Mouse (Mus musculus): ENCODE results near the gene Syne1. TPM values are rescaled to one million over a fixed set of nuclear protein-coding genes. Genes with fewer than 3 reads are reported as not detected.

Syne1 gene
- polyA plus RNA-seq, 1 experiment = 67.1 TPM

DNA sequence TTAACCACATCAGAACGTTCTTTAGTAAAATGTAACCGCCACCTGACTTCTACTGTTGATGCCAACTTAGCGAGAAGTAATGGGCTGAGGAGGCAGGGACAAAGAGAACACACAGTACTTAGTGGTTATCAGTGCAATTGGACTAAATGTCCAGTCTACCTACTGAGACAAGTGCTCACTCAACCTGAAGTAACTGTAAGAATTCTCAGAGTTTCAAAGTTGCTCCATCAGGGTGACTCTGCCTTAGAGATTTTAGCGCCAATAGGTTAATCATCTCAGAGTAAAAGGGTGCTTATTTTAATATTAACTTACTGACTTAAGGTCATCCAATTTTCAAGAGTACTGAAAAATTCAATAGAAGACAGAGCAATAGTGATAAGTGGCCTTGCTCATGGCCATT is 525.4 kb downstream of the Syne1 start:
- no peak overlapping the region for H3K27ac ChIP-seq (ENCODE audit: control insufficient read depth, insufficient read depth, low read depth, low read length, poor library complexity)
- H3K4me1 ChIP-seq (ENCODE audit: control insufficient read depth, insufficient read depth, low read length) = no peaks in the 10 kb centered on the region
- no peak overlapping the region for H3K4me3 ChIP-seq (replicated peaks; ENCODE audit: control insufficient read depth, low read depth, low read length)
- 88% methylated on average over 4 of the region's 4 CpGs for WGBS
- TF ChIP-seq POLR2A (IDR thresholded peaks at IDR 0.05; ENCODE audit: borderline replicate concordance, control insufficient read depth, low read depth, low read length) = no peak
- TF ChIP-seq CTCF (IDR thresholded peaks at IDR 0.05; ENCODE audit: control insufficient read depth, insufficient read depth, low read length) = no peak

DNA sequence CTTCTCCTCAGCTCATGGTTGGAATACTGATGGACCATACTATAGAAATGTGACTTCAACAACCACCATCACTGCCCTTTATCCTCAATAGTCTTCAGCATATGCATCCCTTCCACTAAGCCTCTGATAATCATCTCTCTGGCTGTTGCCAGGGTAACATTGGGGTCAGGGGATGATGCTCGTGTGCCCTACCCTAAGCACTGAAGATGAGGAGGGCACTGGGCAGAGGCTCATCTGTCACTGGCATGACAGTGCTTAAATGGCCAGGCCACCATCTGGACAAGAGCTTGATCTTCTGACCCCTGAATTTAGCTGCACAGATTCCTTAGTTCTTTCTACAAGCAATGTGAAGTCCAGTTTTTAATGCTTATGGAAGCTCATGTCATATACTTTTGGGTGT is 534.1 kb downstream of the Syne1 start:
- Histone ChIP-seq H3K4me3 (replicated peaks; ENCODE audit: control insufficient read depth, low read depth, low read length) (no peak overlapping the region), H3K4me1 (ENCODE audit: control insufficient read depth, insufficient read depth, low read length) (no peaks in the 10 kb centered on the region), H3K27ac (ENCODE audit: control insufficient read depth, insufficient read depth, low read depth, low read length, poor library complexity) (no peak overlapping the region)
- TF ChIP-seq POLR2A (IDR thresholded peaks at IDR 0.05; ENCODE audit: borderline replicate concordance, control insufficient read depth, low read depth, low read length) (no peak), CTCF (IDR thresholded peaks at IDR 0.05; ENCODE audit: control insufficient read depth, insufficient read depth, low read length) (no peak)
- WGBS = 81% methylated on average over 1 of the region's 1 CpGs

DNA sequence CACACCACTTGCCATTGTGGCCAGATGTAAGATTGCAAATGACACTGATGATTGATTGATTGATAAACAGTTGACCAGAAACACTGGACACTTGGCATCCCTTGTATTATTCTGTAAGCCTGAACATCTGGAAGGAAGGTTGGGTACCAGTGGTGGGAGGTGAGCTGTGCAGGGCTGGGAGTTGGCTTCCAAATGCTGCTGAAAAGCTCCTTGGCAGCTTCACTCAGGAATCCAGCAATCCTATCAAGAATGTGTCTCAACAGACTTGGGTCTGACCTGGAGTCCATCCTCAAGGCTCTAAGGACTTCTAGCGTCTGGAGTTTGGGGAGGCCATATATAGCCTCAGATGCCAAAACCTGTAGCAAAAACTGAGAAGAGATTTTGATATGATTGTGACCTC is 536.3 kb downstream of the Syne1 start:
- Histone ChIP-seq H3K4me1 (ENCODE audit: control insufficient read depth, insufficient read depth, low read length) (no peaks in the 10 kb centered on the region), H3K27ac (ENCODE audit: control insufficient read depth, insufficient read depth, low read depth, low read length, poor library complexity) (no peak overlapping the region), H3K4me3 (replicated peaks; ENCODE audit: control insufficient read depth, low read depth, low read length) (no peak overlapping the region)
- 81% methylated on average over 1 of the region's 1 CpGs for WGBS
- TF ChIP-seq CTCF (IDR thresholded peaks at IDR 0.05; ENCODE audit: control insufficient read depth, insufficient read depth, low read length) (no peak), POLR2A (IDR thresholded peaks at IDR 0.05; ENCODE audit: borderline replicate concordance, control insufficient read depth, low read depth, low read length) (no peak)

DNA sequence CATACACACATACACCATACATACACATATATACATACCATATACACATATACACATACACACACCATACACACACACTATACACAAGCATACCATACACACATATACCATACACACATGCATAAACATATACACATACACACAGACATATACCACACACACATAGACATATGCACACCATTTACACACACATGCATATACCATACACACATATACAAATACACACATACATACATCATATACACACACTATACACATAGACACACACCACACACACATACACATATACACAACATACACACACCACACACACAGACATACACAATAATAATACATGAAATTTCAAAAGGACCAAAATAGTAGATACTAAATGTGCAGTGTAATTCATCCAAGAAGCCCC is 539.3 kb downstream of the Syne1 start:
- Histone ChIP-seq H3K4me1 (ENCODE audit: control insufficient read depth, insufficient read depth, low read length) (no peaks in the 10 kb centered on the region), H3K4me3 (replicated peaks; ENCODE audit: control insufficient read depth, low read depth, low read length) (no peak overlapping the region), H3K27ac (ENCODE audit: control insufficient read depth, insufficient read depth, low read depth, low read length, poor library complexity) (no peak overlapping the region)
- no peak for TF ChIP-seq CTCF (IDR thresholded peaks at IDR 0.05; ENCODE audit: control insufficient read depth, insufficient read depth, low read length)
- no peak for TF ChIP-seq POLR2A (IDR thresholded peaks at IDR 0.05; ENCODE audit: borderline replicate concordance, control insufficient read depth, low read depth, low read length)

DNA sequence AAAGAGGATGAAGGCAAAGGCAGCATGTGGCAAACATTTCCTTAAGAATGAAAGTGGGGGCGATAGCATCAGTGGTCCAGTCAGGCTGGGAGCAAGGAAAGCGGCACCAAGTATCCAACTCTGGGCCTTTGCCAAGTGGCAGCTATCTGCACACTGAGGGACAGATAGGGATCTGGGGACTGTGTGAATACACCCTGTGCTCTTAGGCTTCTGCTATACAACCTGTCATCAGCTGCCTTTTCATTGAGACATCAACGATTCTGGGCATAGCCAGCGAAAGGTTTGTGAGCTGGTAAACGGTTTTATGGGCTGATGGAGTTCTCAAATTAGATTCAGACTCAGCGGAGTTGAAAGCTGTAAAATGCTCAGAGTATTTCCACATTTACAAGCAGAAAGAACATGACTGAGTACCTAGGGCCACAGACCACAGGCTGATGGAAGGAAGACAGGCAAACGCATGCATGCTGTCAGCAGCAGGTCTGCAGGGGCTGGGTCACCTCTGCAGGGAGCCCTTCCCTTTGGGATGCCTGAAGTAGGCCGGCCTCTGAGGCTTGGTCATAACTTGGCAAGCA is 542.4 kb downstream of the Syne1 start:
- no peak overlapping the region for H3K4me3 ChIP-seq (replicated peaks; ENCODE audit: control insufficient read depth, low read depth, low read length)
- 77% methylated on average over 8 of the region's 8 CpGs for WGBS
- no peaks in the 10 kb centered on the region for H3K4me1 ChIP-seq (ENCODE audit: control insufficient read depth, insufficient read depth, low read length)
- H3K27ac ChIP-seq (ENCODE audit: control insufficient read depth, insufficient read depth, low read depth, low read length, poor library complexity) = no peak overlapping the region
- TF ChIP-seq CTCF (IDR thresholded peaks at IDR 0.05; ENCODE audit: control insufficient read depth, insufficient read depth, low read length) (no peak), POLR2A (IDR thresholded peaks at IDR 0.05; ENCODE audit: borderline replicate concordance, control insufficient read depth, low read depth, low read length) (no peak)

DNA sequence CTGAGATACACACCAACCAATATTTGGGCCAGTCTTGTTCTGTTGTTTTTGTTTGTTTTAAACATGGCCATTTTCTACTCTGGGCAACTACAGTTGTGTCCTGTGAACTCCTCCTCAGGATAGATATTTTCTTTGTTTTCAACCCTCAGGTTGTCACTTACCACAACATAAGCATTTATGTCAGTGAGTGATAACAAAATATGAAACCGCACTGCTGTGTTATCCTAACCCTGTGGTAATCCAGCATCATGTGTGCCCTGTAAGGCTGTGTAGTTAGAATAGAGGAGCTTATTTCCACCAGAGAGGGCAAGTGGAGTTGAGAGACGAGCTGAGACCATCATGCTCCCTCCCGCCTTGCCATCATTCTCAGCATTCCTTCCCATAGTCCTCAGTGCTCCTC is 554.7 kb downstream of the Syne1 start:
- H3K27ac ChIP-seq (ENCODE audit: control insufficient read depth, insufficient read depth, low read depth, low read length, poor library complexity) = no peak overlapping the region
- no peaks in the 10 kb centered on the region for H3K4me1 ChIP-seq (ENCODE audit: control insufficient read depth, insufficient read depth, low read length)
- 73% methylated on average over 3 of the region's 3 CpGs for WGBS
- TF ChIP-seq POLR2A (IDR thresholded peaks at IDR 0.05; ENCODE audit: borderline replicate concordance, control insufficient read depth, low read depth, low read length) (no peak), CTCF (IDR thresholded peaks at IDR 0.05; ENCODE audit: control insufficient read depth, insufficient read depth, low read length) (no peak)
- no peak overlapping the region for H3K4me3 ChIP-seq (replicated peaks; ENCODE audit: control insufficient read depth, low read depth, low read length)

DNA sequence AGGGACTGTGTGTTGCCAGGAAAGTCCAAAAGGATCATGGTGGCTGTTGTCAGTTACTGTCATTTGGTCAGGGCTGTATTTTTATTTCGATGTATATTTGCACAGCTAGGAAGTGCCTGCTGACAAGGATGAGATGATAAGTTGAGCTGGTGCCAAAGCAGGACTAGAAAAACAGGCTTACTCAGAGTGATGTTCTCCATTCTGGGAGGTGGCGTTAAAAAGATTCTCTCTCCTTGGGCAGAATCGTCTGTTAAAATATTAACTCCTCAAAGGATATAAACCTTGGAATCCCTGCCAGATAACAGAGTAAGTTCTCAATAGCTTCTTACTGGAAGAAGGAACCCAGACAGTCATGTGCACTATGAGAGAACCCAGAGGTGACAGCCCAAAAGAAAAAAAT is 557.5 kb downstream of the Syne1 start:
- WGBS = 35% methylated on average over 3 of the region's 3 CpGs

DNA sequence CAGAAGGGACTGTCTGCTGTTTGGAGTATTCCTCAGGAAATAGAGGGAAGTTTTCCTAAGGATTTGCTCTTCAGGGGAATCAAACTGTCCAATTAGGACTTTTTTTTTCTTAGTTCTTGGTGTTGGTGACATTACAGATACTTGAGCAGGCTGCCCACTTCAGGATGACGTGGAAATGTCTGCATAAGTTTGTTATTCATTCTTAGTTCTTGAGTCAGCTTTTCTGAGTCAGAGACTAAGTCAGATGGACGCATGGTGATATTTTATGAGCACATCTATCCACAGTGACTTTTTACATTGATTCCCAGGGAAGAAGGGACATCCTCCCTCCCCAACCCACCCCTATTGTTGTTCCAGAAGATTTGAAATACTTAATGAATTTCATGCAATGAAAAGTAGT is 567.4 kb downstream of the Syne1 start:
- Histone ChIP-seq H3K4me3 (replicated peaks; ENCODE audit: control insufficient read depth, low read depth, low read length) (no peak overlapping the region), H3K4me1 (ENCODE audit: control insufficient read depth, insufficient read depth, low read length) (no peaks in the 10 kb centered on the region), H3K27ac (ENCODE audit: control insufficient read depth, insufficient read depth, low read depth, low read length, poor library complexity) (no peak overlapping the region)
- 79% methylated on average over 2 of the region's 2 CpGs for WGBS
- TF ChIP-seq POLR2A (IDR thresholded peaks at IDR 0.05; ENCODE audit: borderline replicate concordance, control insufficient read depth, low read depth, low read length) (no peak), CTCF (IDR thresholded peaks at IDR 0.05; ENCODE audit: control insufficient read depth, insufficient read depth, low read length) (no peak)

More for the DNA sequence above, 557.5 kb downstream of the Syne1 start:
- Histone ChIP-seq H3K4me1 (ENCODE audit: control insufficient read depth, insufficient read depth, low read length) (no peaks in the 10 kb centered on the region), H3K27ac (ENCODE audit: control insufficient read depth, insufficient read depth, low read depth, low read length, poor library complexity) (no peak overlapping the region), H3K4me3 (replicated peaks; ENCODE audit: control insufficient read depth, low read depth, low read length) (no peak overlapping the region)
- TF ChIP-seq POLR2A (IDR thresholded peaks at IDR 0.05; ENCODE audit: borderline replicate concordance, control insufficient read depth, low read depth, low read length) (no peak), CTCF (IDR thresholded peaks at IDR 0.05; ENCODE audit: control insufficient read depth, insufficient read depth, low read length) (no peak)

DNA sequence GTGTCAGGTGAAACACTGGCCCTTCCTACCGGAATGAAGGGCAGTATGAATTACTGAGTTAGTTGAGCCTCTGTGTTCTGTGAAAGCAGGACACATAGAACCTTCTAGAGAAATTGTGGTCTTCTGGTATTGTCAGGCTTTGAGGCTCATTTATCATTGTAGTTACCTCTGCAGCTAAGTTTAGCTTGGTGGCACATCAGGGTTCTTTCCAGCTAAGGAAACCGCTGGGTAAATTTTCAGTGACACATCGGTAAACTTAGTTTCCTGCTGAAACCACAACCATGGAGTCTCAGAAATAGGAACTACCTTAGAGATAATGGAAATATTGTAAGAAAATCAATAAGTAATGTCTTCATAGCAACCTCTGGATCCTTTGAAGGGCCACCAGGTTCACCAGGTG is 573.9 kb downstream of the Syne1 start:
- H3K27ac ChIP-seq (ENCODE audit: control insufficient read depth, insufficient read depth, low read depth, low read length, poor library complexity) = no peak overlapping the region
- H3K4me1 ChIP-seq (ENCODE audit: control insufficient read depth, insufficient read depth, low read length) = no peaks in the 10 kb centered on the region
- TF ChIP-seq POLR2A (IDR thresholded peaks at IDR 0.05; ENCODE audit: borderline replicate concordance, control insufficient read depth, low read depth, low read length) (no peak), CTCF (IDR thresholded peaks at IDR 0.05; ENCODE audit: control insufficient read depth, insufficient read depth, low read length) (no peak)
- no peak overlapping the region for H3K4me3 ChIP-seq (replicated peaks; ENCODE audit: control insufficient read depth, low read depth, low read length)
- whole genome bisulfite sequencing = 5% methylated on average over 3 of the region's 3 CpGs

Measured in bone marrow, adult 2 months (tissue).